Mouse (Mus musculus): ENCODE measurements at regions not wholly inside any gene's neighbourhood (a gene's known extent, or its start where the extent isn't known, plus 50 kb on each side); places are given as distances from the start of the nearest gene placed in this dataset.

GRCm38 (mm10) chr13:111926801-111927200, 118.0 kb upstream of the Map3k1 start:
- no peak for TF ChIP-seq POLR2A (IDR thresholded peaks at IDR 0.05; ENCODE audit: borderline replicate concordance, control insufficient read depth, low read depth, low read length)
- TF ChIP-seq CTCF (IDR thresholded peaks at IDR 0.05; ENCODE audit: control insufficient read depth, insufficient read depth, low read length), result no peak
